Mouse (Mus musculus) C2C12 (cell line): ENCODE data around the gene Olfr93. TPM values are rescaled to one million over a fixed set of nuclear protein-coding genes. Genes with fewer than 3 reads are reported as not detected.
A peak's percentile ranks its signal among the peaks of the same experiment; 100 is the strongest.

Source experiments
- H3K27me3 ChIP-seq: one replicate; pipeline ENCODE4 v1.6.1; 2011; ENCODE audit not compliant: control insufficient read depth, insufficient read depth, insufficient read length
- H3K36me3 ChIP-seq: one replicate; pipeline ENCODE4 v1.6.1; 2011; ENCODE audit not compliant: control insufficient read depth, insufficient read depth
- H3K4me3 ChIP-seq: one replicate; pipeline ENCODE4 v1.5.1; 2011; ENCODE audit warnings: mild to moderate bottlenecking, control low read depth; ENCODE audit not compliant: poor library complexity, insufficient read depth, severe bottlenecking
- H3K79me2 ChIP-seq: one replicate; pipeline ENCODE4 v1.6.1; 2011; ENCODE audit not compliant: control insufficient read depth, insufficient read depth
- H3K79me3 ChIP-seq: one replicate; pipeline ENCODE4 v1.6.1; 2011; ENCODE audit warnings: low read depth, control low read depth
- H3ac ChIP-seq: one replicate; pipeline ENCODE3; 2011; ENCODE audit warnings: low read depth; ENCODE audit not compliant: control insufficient read depth, insufficient read length
- CEBPB ChIP-seq: IDR thresholded peaks from one replicate; pipeline ENCODE4 v1.6.1; 2011; ENCODE audit warnings: low read depth, mild to moderate bottlenecking, control low read depth, moderate library complexity
- CTCF ChIP-seq: IDR thresholded peaks from one replicate; pipeline ENCODE4 v1.5.1; 2011; ENCODE audit not compliant: control insufficient read depth, insufficient read depth, insufficient read length
- FOSL1 ChIP-seq: IDR thresholded peaks from one replicate; pipeline ENCODE4 v1.8.0; 2011; ENCODE audit warnings: mild to moderate bottlenecking, low read length; ENCODE audit not compliant: poor library complexity, insufficient read depth, severe bottlenecking
- MAX ChIP-seq: IDR thresholded peaks from one replicate; pipeline ENCODE4 v1.6.1; 2011; ENCODE audit warnings: mild to moderate bottlenecking, control low read depth
- MYOD1 ChIP-seq: IDR thresholded peaks from one replicate; pipeline ENCODE4 v1.6.1; 2011; ENCODE audit warnings: low read depth; ENCODE audit not compliant: control insufficient read depth, insufficient read length
- MYOG ChIP-seq: IDR thresholded peaks from one replicate; pipeline ENCODE4 v1.6.1; 2011; ENCODE audit not compliant: control insufficient read depth, insufficient read length; ENCODE audit errors: extremely low read depth
- USF1 ChIP-seq: IDR thresholded peaks from one replicate; pipeline ENCODE4 v1.6.1; 2011; ENCODE audit warnings: low read depth, mild to moderate bottlenecking, control low read depth, moderate library complexity
- long read RNA-seq, 2 experiments: library from polyadenylated mRNA; unstranded; transcript quantifications; one replicate each; pipeline ENCODE4 v2.0.0; 2019 to 2020
- polyA plus RNA-seq: library from polyadenylated mRNA; unstranded; fragments of >200 nt; fragmentation: generic; extraction: Trizol; gene quantifications from one replicate; pipeline ENCODE4 v1.2.1, GENCODE M21; 2012; ENCODE audit warnings: missing spikeins

Olfr93 gene
- not detected for polyA plus RNA-seq
- long read RNA-seq, experiment 1, result 0 reads
- long read RNA-seq, experiment 2, result 0 reads

GRCm38 (mm10) chr17:37161394-37161793, at the start of gene Olfr93:
TSS of gene Olfr93 (minus strand) at chr17:37161494.
- Histone ChIP-seq H3K79me3 (no peaks in the 10 kb centered on the region), H3K27me3 (no peaks in the 10 kb centered on the region), H3K36me3 (no peaks in the 10 kb centered on the region), H3ac (no peak within 1 kb of the TSS), H3K4me3 (no peak within 1 kb of the TSS), H3K79me2 (no peaks in the 10 kb centered on the region)
- TF ChIP-seq MYOD1 (no peak), MAX (no peak), FOSL1 (no peak)

GRCm38 (mm10) chr17:37203917-37204236, 42.6 kb upstream of the Olfr93 start:
- Histone ChIP-seq H3K79me2 (no peaks in the 10 kb centered on the region), H3ac (no peak overlapping the region), H3K79me3 (no peaks in the 10 kb centered on the region), H3K36me3 (no peaks in the 10 kb centered on the region), H3K27me3 (no peaks in the 10 kb centered on the region), H3K4me3 (no peak overlapping the region)
- TF ChIP-seq FOSL1, result no peak
- TF ChIP-seq CTCF, result no peak
- TF ChIP-seq MAX, result no peak
- TF ChIP-seq MYOG, result no peak
- TF ChIP-seq CEBPB, result no peak
- TF ChIP-seq USF1, result no peak
- no peak for TF ChIP-seq MYOD1

GRCm38 (mm10) chr17:37203206-37203916, 42.1 kb upstream of the Olfr93 start:
- H3K79me2 ChIP-seq, result no peaks in the 10 kb centered on the region
- TF ChIP-seq MAX, result no peak
- TF ChIP-seq CTCF, result peak; percentile 100
- no peak for TF ChIP-seq USF1
- TF ChIP-seq FOSL1, result no peak
- no peak for TF ChIP-seq MYOG
- H3ac ChIP-seq, result no peak overlapping the region
- H3K27me3 ChIP-seq, result no peaks in the 10 kb centered on the region
- no peaks in the 10 kb centered on the region for H3K79me3 ChIP-seq
- H3K4me3 ChIP-seq, result no peak overlapping the region
- H3K36me3 ChIP-seq, result no peaks in the 10 kb centered on the region

GRCm38 (mm10) chr17:37200894-37201293, 39.6 kb upstream of the Olfr93 start, which contains the start of gene Olfr94:
TSS of gene Olfr94 (minus strand) at chr17:37200994.
- Histone ChIP-seq H3ac (no peak within 1 kb of the TSS), H3K36me3 (no peaks in the 10 kb centered on the region), H3K27me3 (no peaks in the 10 kb centered on the region), H3K4me3 (no peak within 1 kb of the TSS), H3K79me2 (no peaks in the 10 kb centered on the region), H3K79me3 (no peaks in the 10 kb centered on the region)
- TF ChIP-seq FOSL1, result no peak
- TF ChIP-seq MYOD1, result no peak
- no peak for TF ChIP-seq CTCF
- no peak for TF ChIP-seq CEBPB
- TF ChIP-seq USF1, result no peak
- no peak for TF ChIP-seq MYOG
- TF ChIP-seq MAX, result no peak

- Histone ChIP-seq H3ac (no peak overlapping the region), H3K79me2 (no peaks in the 10 kb centered on the region), H3K79me3 (no peaks in the 10 kb centered on the region), H3K27me3 (no peaks in the 10 kb centered on the region), H3K36me3 (no peaks in the 10 kb centered on the region), H3K4me3 (no peak overlapping the region)
- TF ChIP-seq FOSL1 (no peak), USF1 (no peak), MYOG (no peak), MAX (no peak), MYOD1 (no peak), CEBPB (no peak), CTCF (no peak)
Observed at GRCm38 (mm10) chr17:37196845-37197724, 35.8 kb upstream of the Olfr93 start.

- peak; percentile 61 for TF ChIP-seq FOSL1
- TF ChIP-seq MYOG, result no peak
- H3K4me3 ChIP-seq, result no peak overlapping the region
- no peaks in the 10 kb centered on the region for H3K36me3 ChIP-seq
- H3K79me2 ChIP-seq, result no peaks in the 10 kb centered on the region
- no peak overlapping the region for H3ac ChIP-seq
- H3K79me3 ChIP-seq, result no peaks in the 10 kb centered on the region
- H3K27me3 ChIP-seq, result no peaks in the 10 kb centered on the region
Observed at GRCm38 (mm10) chr17:37194782-37195181, 33.5 kb upstream of the Olfr93 start.
